Mouse (Mus musculus) neural tube, embryonic 14.5 days (tissue): ENCODE measurements at regions not wholly inside any gene's neighbourhood (a gene's known extent, or its start where the extent isn't known, plus 50 kb on each side); places are given as distances from the start of the nearest gene placed in this dataset.

Experiments used
- ATAC-seq: fragments of 200-750 bp; cut with Nextera tagmentation; 2 replicates; pipeline ENCODE4 v1.8.0; 2017; ENCODE audit warnings: low read depth, mild to moderate bottlenecking, moderate TSS enrichment, moderate library complexity
- H3K27ac ChIP-seq: fragments of 300-500 bp; sonication (generic); 2 replicates; pipeline ENCODE4 v1.5.1; 2014; ENCODE audit warnings: low read depth, mild to moderate bottlenecking, control low read depth, low read length, moderate library complexity, mixed read lengths
- H3K27me3 ChIP-seq: fragments of 300-500 bp; sonication (generic); 2 replicates; pipeline ENCODE4 v1.6.1; 2014; ENCODE audit warnings: low read length; ENCODE audit not compliant: control insufficient read depth, insufficient read depth
- H3K36me3 ChIP-seq: fragments of 300-500 bp; sonication (generic); 2 replicates; pipeline ENCODE4 v1.6.1; 2014; ENCODE audit warnings: low read length, mixed read lengths; ENCODE audit not compliant: control insufficient read depth, insufficient read depth
- H3K4me1 ChIP-seq: fragments of 300-500 bp; sonication (generic); 2 replicates; pipeline ENCODE4 v1.6.1; 2014; ENCODE audit warnings: low read length; ENCODE audit not compliant: control insufficient read depth, insufficient read depth
- H3K4me2 ChIP-seq: fragments of 300-500 bp; sonication (generic); 2 replicates; pipeline ENCODE4 v1.6.1; 2014; ENCODE audit warnings: mild to moderate bottlenecking, low read depth, low read length, control low read depth
- H3K4me3 ChIP-seq: fragments of 300-500 bp; sonication (generic); 2 replicates; pipeline ENCODE4 v1.5.1; 2014; ENCODE audit warnings: low read depth, low read length, control low read depth, mixed read lengths
- H3K9ac ChIP-seq: fragments of 300-500 bp; sonication (generic); replicated peaks from 2 replicates; pipeline ENCODE4 v1.6.1; 2014; ENCODE audit warnings: low read depth, mild to moderate bottlenecking, control low read depth, low read length, mixed read lengths
- H3K9me3 ChIP-seq: fragments of 300-500 bp; sonication (generic); 2 replicates; pipeline ENCODE4 v1.6.1; 2016; ENCODE audit warnings: low read length; ENCODE audit not compliant: control insufficient read depth
- WGBS: fragments of 180-500 bp; shearing (Covaris S2); extraction: QIAGEN DNeasy Blood & Tissue Kit; methylation state at CpG from one replicate; pipeline ENCODE4 v1.1.7; 2014; 5-methylcytosine and 5-hydroxymethylcytosine counted together

DNA sequence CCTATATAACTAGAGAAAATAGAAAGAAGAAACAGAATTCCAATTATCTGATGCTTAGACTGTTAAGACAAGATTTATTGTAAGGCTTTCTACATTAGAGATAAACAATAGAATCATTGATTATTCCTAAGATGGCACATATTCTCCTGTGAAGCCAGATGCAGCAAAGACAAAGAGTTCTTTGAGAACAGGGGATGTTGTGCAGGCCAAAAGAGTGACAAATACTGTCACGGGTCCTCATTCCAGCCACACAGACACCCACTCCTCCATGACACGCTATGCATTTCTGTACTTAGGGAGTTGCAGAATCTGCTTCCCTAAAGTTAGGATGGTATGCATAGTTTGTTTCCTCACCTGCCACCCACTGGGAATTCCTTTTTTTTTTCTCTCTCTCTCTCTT lies 245.2 kb downstream of the Sv2b start:
- 54% methylated on average over 2 of the region's 2 CpGs for WGBS
- no peaks in the 10 kb centered on the region for H3K36me3 ChIP-seq
- H3K27ac ChIP-seq: no peak overlapping the region
- no peaks in the 10 kb centered on the region for H3K4me1 ChIP-seq
- H3K4me3 ChIP-seq: no peak overlapping the region
- H3K9ac ChIP-seq: no peak overlapping the region
- no peaks in the 10 kb centered on the region for H3K9me3 ChIP-seq
- H3K4me2 ChIP-seq: no peak overlapping the region
- no peak for ATAC-seq
- H3K27me3 ChIP-seq: no peaks in the 10 kb centered on the region

DNA sequence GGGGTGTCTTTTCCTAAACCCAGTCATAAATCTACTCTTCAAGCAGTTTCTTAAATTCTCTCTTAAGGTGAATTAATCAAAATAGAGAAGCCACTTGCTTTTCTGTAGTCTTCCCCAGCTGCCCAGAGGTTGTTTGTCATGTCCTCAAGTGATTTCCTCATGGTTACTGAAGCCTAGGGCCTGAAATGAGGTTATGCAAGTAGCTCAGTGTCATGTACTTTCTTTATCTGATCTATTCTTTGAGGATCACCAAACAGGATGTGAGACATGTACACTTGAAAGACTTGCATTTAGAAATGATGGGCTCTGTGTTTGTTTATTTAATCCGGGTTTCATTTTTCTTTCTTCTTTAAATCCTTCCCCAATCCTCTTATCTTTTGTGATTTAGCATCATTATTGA lies 258.8 kb downstream of the Sv2b start:
- no peaks in the 10 kb centered on the region for H3K4me1 ChIP-seq
- no peaks in the 10 kb centered on the region for H3K27me3 ChIP-seq
- H3K4me3 ChIP-seq: no peak overlapping the region
- H3K27ac ChIP-seq: no peak overlapping the region
- no peak overlapping the region for H3K4me2 ChIP-seq
- no peaks in the 10 kb centered on the region for H3K36me3 ChIP-seq
- no peaks in the 10 kb centered on the region for H3K9me3 ChIP-seq
- no peak for ATAC-seq
- 86% methylated on average over 1 of the region's 1 CpGs for whole genome bisulfite sequencing
- H3K9ac ChIP-seq: no peak overlapping the region

DNA sequence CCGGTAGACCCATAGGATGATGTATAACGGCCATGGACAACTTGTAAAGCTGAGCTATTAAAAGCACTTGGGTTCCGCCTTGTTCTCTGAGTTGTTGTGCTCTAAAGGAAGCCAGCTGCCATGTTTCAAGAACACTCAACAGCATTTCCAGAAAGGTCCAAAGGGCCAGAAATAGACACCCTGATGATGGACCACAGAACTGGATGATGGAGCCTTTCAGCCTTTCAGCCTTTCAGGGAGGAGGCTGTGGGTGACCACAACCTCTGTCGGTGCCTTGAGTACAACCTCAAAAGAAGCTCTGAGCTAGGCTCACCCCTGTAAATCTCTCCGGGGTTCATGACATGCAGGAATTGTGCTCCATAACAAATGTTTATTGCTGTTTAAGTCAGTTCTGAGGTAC lies 259.3 kb downstream of the Sv2b start:
- 76% methylated on average over 5 of the region's 5 CpGs for WGBS
- no peak overlapping the region for H3K27ac ChIP-seq
- no peak overlapping the region for H3K4me2 ChIP-seq
- H3K4me3 ChIP-seq: no peak overlapping the region
- H3K4me1 ChIP-seq: no peaks in the 10 kb centered on the region
- no peaks in the 10 kb centered on the region for H3K36me3 ChIP-seq
- no peaks in the 10 kb centered on the region for H3K27me3 ChIP-seq
- H3K9ac ChIP-seq: no peak overlapping the region
- no peak for ATAC-seq
- no peaks in the 10 kb centered on the region for H3K9me3 ChIP-seq

GRCm38 (mm10) chr7:75048822-75049221 lies 260.2 kb downstream of the Sv2b start:
- H3K4me1 ChIP-seq: no peaks in the 10 kb centered on the region
- ATAC-seq: no peak
- no peak overlapping the region for H3K27ac ChIP-seq
- no peaks in the 10 kb centered on the region for H3K9me3 ChIP-seq
- H3K4me3 ChIP-seq: no peak overlapping the region
- H3K27me3 ChIP-seq: no peaks in the 10 kb centered on the region
- no peak overlapping the region for H3K9ac ChIP-seq
- H3K4me2 ChIP-seq: no peak overlapping the region
- H3K36me3 ChIP-seq: no peaks in the 10 kb centered on the region
- 87% methylated on average over 2 of the region's 2 CpGs for WGBS

- H3K4me3 ChIP-seq: no peak overlapping the region
- no peak overlapping the region for H3K9ac ChIP-seq
- no peak overlapping the region for H3K4me2 ChIP-seq
- no peaks in the 10 kb centered on the region for H3K27me3 ChIP-seq
- no peaks in the 10 kb centered on the region for H3K4me1 ChIP-seq
- H3K27ac ChIP-seq: no peak overlapping the region
- no peak for ATAC-seq
- no peaks in the 10 kb centered on the region for H3K9me3 ChIP-seq
- H3K36me3 ChIP-seq: no peaks in the 10 kb centered on the region
- WGBS: 88% methylated on average over 3 of the region's 3 CpGs
Observed at GRCm38 (mm10) chr7:75047827-75048226, 261.2 kb downstream of the Sv2b start.

DNA sequence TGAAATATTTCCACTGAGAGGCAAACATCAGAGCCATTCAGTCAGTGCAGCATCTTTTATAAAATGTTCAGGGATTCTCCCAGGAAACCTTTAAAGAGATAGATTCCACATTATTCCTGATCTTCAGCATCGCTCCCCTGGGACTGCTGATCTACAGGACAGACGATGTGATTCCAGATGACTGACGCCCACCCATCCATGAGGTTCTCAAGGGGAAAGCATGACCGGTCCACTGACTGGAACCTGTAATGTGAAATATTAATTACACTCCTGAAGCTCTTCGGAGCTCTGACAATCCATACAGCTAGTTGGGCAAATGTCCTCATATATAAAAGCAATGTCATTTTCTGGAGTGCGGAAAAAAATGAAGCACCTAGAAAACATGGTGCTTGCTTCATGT lies 268.2 kb downstream of the Sv2b start:
- Histone ChIP-seq H3K27ac (no peak overlapping the region), H3K4me1 (no peaks in the 10 kb centered on the region), H3K27me3 (no peaks in the 10 kb centered on the region), H3K9ac (no peak overlapping the region), H3K36me3 (no peaks in the 10 kb centered on the region), H3K4me3 (no peak overlapping the region), H3K9me3 (no peaks in the 10 kb centered on the region), H3K4me2 (no peak overlapping the region)
- no peak for ATAC-seq
- WGBS: 68% methylated on average over 6 of the region's 6 CpGs

- Histone ChIP-seq H3K9me3 (no peaks in the 10 kb centered on the region), H3K27ac (no peak overlapping the region), H3K36me3 (no peaks in the 10 kb centered on the region), H3K9ac (no peak overlapping the region), H3K4me3 (no peak overlapping the region), H3K27me3 (no peaks in the 10 kb centered on the region), H3K4me2 (no peak overlapping the region), H3K4me1 (no peaks in the 10 kb centered on the region)
- WGBS: 56% methylated on average over 2 of the region's 2 CpGs
- no peak for ATAC-seq
Observed at GRCm38 (mm10) chr7:75026191-75026590, 282.9 kb downstream of the Sv2b start.

GRCm38 (mm10) chr7:75021966-75022365 lies 287.1 kb downstream of the Sv2b start:
- no peaks in the 10 kb centered on the region for H3K27me3 ChIP-seq
- 42% methylated on average over 6 of the region's 6 CpGs for WGBS
- no peak for ATAC-seq

GRCm38 (mm10) chr7:75018640-75019039 lies 290.4 kb downstream of the Sv2b start:
- Histone ChIP-seq H3K9me3 (no peaks in the 10 kb centered on the region), H3K27ac (no peak overlapping the region), H3K4me3 (no peak overlapping the region), H3K4me1 (no peaks in the 10 kb centered on the region), H3K36me3 (no peaks in the 10 kb centered on the region), H3K9ac (no peak overlapping the region), H3K4me2 (no peak overlapping the region), H3K27me3 (no peaks in the 10 kb centered on the region)
- ATAC-seq: no peak
- 71% methylated on average over 7 of the region's 7 CpGs for WGBS

More at GRCm38 (mm10) chr7:75021966-75022365, 287.1 kb downstream of the Sv2b start:
- Histone ChIP-seq H3K4me2 (no peak overlapping the region), H3K4me3 (no peak overlapping the region), H3K36me3 (no peaks in the 10 kb centered on the region), H3K4me1 (no peaks in the 10 kb centered on the region), H3K9me3 (no peaks in the 10 kb centered on the region), H3K27ac (no peak overlapping the region), H3K9ac (no peak overlapping the region)

- no peak for ATAC-seq
- no peaks in the 10 kb centered on the region for H3K36me3 ChIP-seq
- H3K9ac ChIP-seq: no peak overlapping the region
- H3K27ac ChIP-seq: no peak overlapping the region
- WGBS: 68% methylated on average over 2 of the region's 2 CpGs
- H3K4me2 ChIP-seq: no peak overlapping the region
- H3K9me3 ChIP-seq: no peaks in the 10 kb centered on the region
- no peaks in the 10 kb centered on the region for H3K27me3 ChIP-seq
- H3K4me1 ChIP-seq: no peaks in the 10 kb centered on the region
- H3K4me3 ChIP-seq: no peak overlapping the region
Observed at GRCm38 (mm10) chr7:75008481-75008880, 300.6 kb downstream of the Sv2b start.
